Mouse (Mus musculus): ENCODE results near the gene Retreg1.
A peak's percentile ranks its signal among the peaks of the same experiment; 100 is the strongest.
"Not testable (repeated sequence)": the region's sequence is repeated elsewhere in the genome, so short reads cannot be mapped to it uniquely, and the experiment has no call there.

Retreg1 gene

GRCm38 (mm10) chr15:25995521-25995920, 152.5 kb downstream of the Retreg1 start:
- no peak for DNase-seq (ENCODE audit: low spot score in 2 of 2)

GRCm38 (mm10) chr15:25999545-25999944, 156.6 kb downstream of the Retreg1 start:
- DNase-seq (ENCODE audit: low spot score in 2 of 2), result not testable (repeated sequence)

GRCm38 (mm10) chr15:26008621-26009020, 165.6 kb downstream of the Retreg1 start:
- DNase-seq (ENCODE audit: low spot score in 2 of 2), result no peak

GRCm38 (mm10) chr15:26012891-26013290, 169.9 kb downstream of the Retreg1 start:
- peak in 1 of 2 experiments; percentile 10 for DNase-seq (ENCODE audit: low spot score in 2 of 2)

GRCm38 (mm10) chr15:26015979-26016665, 173.1 kb downstream of the Retreg1 start:
- no peak for DNase-seq (ENCODE audit: low spot score in 2 of 2)

GRCm38 (mm10) chr15:26021721-26022120, 178.7 kb downstream of the Retreg1 start:
- no peak for DNase-seq (ENCODE audit: low spot score in 2 of 2)

- no peak for DNase-seq (ENCODE audit: low spot score in 2 of 2)
These were observed 179.7 kb downstream of the Retreg1 start for GRCm38 (mm10) chr15:26022636-26023035.
